Mouse (Mus musculus): ENCODE measurements around the gene Amigo3. TPM values are rescaled to one million over a fixed set of nuclear protein-coding genes. Genes with fewer than 3 reads are reported as not detected.

The Amigo3 gene
- total RNA-seq, 2 experiments from 2014 or later: 1.4 to 1.9 TPM

GRCm38 (mm10) chr9:108073141-108073930 lies 20.4 kb downstream of the Amigo3 start:
- DNase-seq: no peak
- intact Hi-C loops (cut with DNase I): no loop called here

- intact Hi-C loops (cut with DNase I): no loop called here
These were observed 27.2 kb downstream of the Amigo3 start, which contains the start of gene Mst1 for GRCm38 (mm10) chr9:108080168-108080567. TSS of gene Mst1 (plus strand) at chr9:108080436.

GRCm38 (mm10) chr9:108082549-108082948 lies 29.6 kb downstream of the Amigo3 start:
- DNase-seq: no peak
- intact Hi-C loops (cut with DNase I): no loop called here

More at GRCm38 (mm10) chr9:108080168-108080567, 27.2 kb downstream of the Amigo3 start, which contains the start of gene Mst1:
- DNase-seq: no peak

GRCm38 (mm10) chr9:108082988-108083431 lies 30.1 kb downstream of the Amigo3 start, which contains the start of gene Rnf123:
TSS of gene Rnf123 (minus strand) at chr9:108083346.
- DNase-seq: no peak
- intact Hi-C loops (cut with DNase I): no loop called here

GRCm38 (mm10) chr9:108083561-108083960 lies 30.6 kb downstream of the Amigo3 start:
- no peak for DNase-seq
- intact Hi-C loops (cut with DNase I): no loop called here

- intact Hi-C loops (cut with DNase I): no loop called here
- DNase-seq: no peak
These were observed 32.3 kb downstream of the Amigo3 start for GRCm38 (mm10) chr9:108085261-108085660.

- no peak for DNase-seq
- intact Hi-C loops (cut with DNase I): no loop called here
These were observed 37.7 kb downstream of the Amigo3 start for GRCm38 (mm10) chr9:108090611-108091120.

- no peak for DNase-seq
- intact Hi-C loops (cut with DNase I): no loop called here
These were observed 40.6 kb downstream of the Amigo3 start for GRCm38 (mm10) chr9:108093586-108093985.

GRCm38 (mm10) chr9:108094184-108094941 lies 41.4 kb downstream of the Amigo3 start, which contains the start of gene Apeh:
TSS of gene Apeh (minus strand) at chr9:108094606.
- DNase-seq: peak; percentile 94 to 96
- intact Hi-C loops (cut with DNase I): no loop called here

GRCm38 (mm10) chr9:108094998-108095411 lies 42.0 kb downstream of the Amigo3 start:
- intact Hi-C loops (cut with DNase I): loop anchor here (1.0 kb wide), 1 partner anchor 106 kb away; no protein-coding TSS in a partner anchor
- peak; percentile 37 to 38 for DNase-seq

- intact Hi-C loops (cut with DNase I): loop anchor here (1.0 kb wide), 1 partner anchor 106 kb away; no protein-coding TSS in a partner anchor
- DNase-seq: peak; percentile 67 to 80
These were observed 42.6 kb downstream of the Amigo3 start for GRCm38 (mm10) chr9:108095518-108095917.

GRCm38 (mm10) chr9:108095949-108096712 lies 43.2 kb downstream of the Amigo3 start:
- intact Hi-C loops (cut with DNase I): loop anchor here (1.0 kb wide), 2 partner anchors 105 to 188 kb away; no protein-coding TSS in a partner anchor
- no peak for DNase-seq

- DNase-seq: no peak
- intact Hi-C loops (cut with DNase I): loop anchor here (10.0 kb wide), 1 partner anchor 325 kb away; the partner anchor contains the start of gene Ccdc36
These were observed 46.7 kb downstream of the Amigo3 start for GRCm38 (mm10) chr9:108099619-108100018.

- no peak for DNase-seq
- intact Hi-C loops (cut with DNase I): loop anchor here (10.0 kb wide), 1 partner anchor 320 kb away; the partner anchor contains the start of gene Ccdc36
These were observed 52.0 kb downstream of the Amigo3 start for GRCm38 (mm10) chr9:108104766-108105548.

Small RNA genes within 50 kb of the gene (microRNA-seq; reads per million reads assigned to microRNA genes)
- gene Gm47303 (0 reads per million in 2 experiments), gene Mir7088 (0 reads per million in 2 experiments)

Other genes starting within 250 kb of the Amigo3 start
- gene Rbm6, start 179.9 kb upstream of the Amigo3 start, total RNA-seq (2021): 10 to 100 TPM; 33.1 to 35.1 TPM
- 10 to 100 TPM; 10.1 to 10.8 TPM for gene Mon1a, start 165.0 kb upstream of the Amigo3 start, total RNA-seq (2021)
- gene Mst1r, start 146.3 kb upstream of the Amigo3 start, total RNA-seq (2021): 1 to 10 TPM; 2.8 to 3.0 TPM
- not detected for gene Actl11, start 124.7 kb upstream of the Amigo3 start, total RNA-seq (2021)
- gene Camkv, start 117.5 kb upstream of the Amigo3 start, total RNA-seq (2021): under 1 TPM in 1 of 2 experiments, not detected in 1; 0.27 TPM
- gene Traip, start 103.0 kb upstream of the Amigo3 start, total RNA-seq (2021): 1 to 10 TPM; 1.2 to 1.8 TPM
- 10 to 100 TPM; 13.8 to 19.6 TPM for gene Uba7, start 77.7 kb upstream of the Amigo3 start, total RNA-seq (2021)
- gene Gm20661, start 70.1 kb upstream of the Amigo3 start, total RNA-seq (2021): under 1 TPM; 0.61 to 0.65 TPM
- gene Inka1, start 67.3 kb upstream of the Amigo3 start, total RNA-seq (2021): 10 to 100 TPM; 11.1 to 12.7 TPM
- gene Cdhr4, start 60.7 kb upstream of the Amigo3 start, total RNA-seq (2021): 1 to 10 TPM; 2.4 to 2.7 TPM
- gene Gm20662, start 56.8 kb upstream of the Amigo3 start, total RNA-seq (2021): under 1 TPM; 0.50 to 0.98 TPM
- gene Ip6k1, start 50.7 kb upstream of the Amigo3 start, total RNA-seq (2021): 10 to 100 TPM; 50.7 to 56.7 TPM
- gene Gmppb, start 3.9 kb upstream of the Amigo3 start, total RNA-seq (2021): 10 to 100 TPM in 1 of 2 experiments, 1 to 10 TPM in 1; 9.2 to 11.4 TPM
- under 1 TPM in 1 of 2 experiments, not detected in 1; 0.38 TPM for gene Mst1, start 27.3 kb downstream of the Amigo3 start, total RNA-seq (2021)
- gene Rnf123, start 30.2 kb downstream of the Amigo3 start, total RNA-seq (2021): 10 to 100 TPM; 85.3 to 92.6 TPM
- 10 to 100 TPM; 36.4 to 41.8 TPM for gene Apeh, start 41.4 kb downstream of the Amigo3 start, total RNA-seq (2021)
- under 1 TPM; 0.05 to 0.07 TPM for gene Bsn, start 137.2 kb downstream of the Amigo3 start, total RNA-seq (2021)
- 100 to 1,000 TPM; 362 to 379 TPM for gene Dag1, start 210.8 kb downstream of the Amigo3 start, total RNA-seq (2021)
- 10 to 100 TPM; 18.4 to 19.8 TPM for gene Nicn1, start 237.3 kb downstream of the Amigo3 start, total RNA-seq (2021)
- gene Amt, start 243.7 kb downstream of the Amigo3 start, total RNA-seq (2021): 1 to 10 TPM; 5.4 to 7.0 TPM

Measured in heart, postnatal 14 days (tissue).